ENCODE assay signal across 10 mouse cellular contexts in genomic region chr13:36696351-36696771, GRCm38 (mm10). TPM values are rescaled to one million over a fixed set of nuclear protein-coding genes. Genes with fewer than 3 reads are reported as not detected.
DNase-seq lines count a peak whose midpoint lies in the region; ATAC-seq and TF ChIP-seq lines count a peak whose summit lies in the region.
"Had no signal": no experiment of that assay in that cellular context is flagged by ENCODE, and none has a peak within 500 bp of the region (broad histone marks: within the 10 kb centered on the region; RNA-seq: fewer than 3 reads in every experiment).

No protein-coding gene starts in this region.

- 0 out of 2 replicates have a peak, but pooled peaks have one; percentile 40 for ATAC-seq in liver, postnatal 0 days
- ATAC-seq in liver, embryonic 12.5 days = no peak
- no peak for ATAC-seq in forebrain, embryonic 15.5 days (replicated peaks)
- no peak for ATAC-seq in intestine, postnatal 0 days

- WGBS in liver, postnatal 0 days (ENCODE audit: insufficient replicate concordance) = 69% methylated on average over 8 of the region's 8 CpGs
- WGBS in liver, embryonic 12.5 days (ENCODE audit: insufficient replicate concordance) = 62% methylated on average over 8 of the region's 8 CpGs
- WGBS in forebrain, embryonic 15.5 days = 90% methylated on average over 8 of the region's 8 CpGs
- WGBS in intestine, postnatal 0 days = 75% methylated on average over 8 of the region's 8 CpGs

- TF ChIP-seq EP300 in liver, postnatal 0 days (IDR thresholded peaks at IDR 0.05; ENCODE audit: low read depth) = no peak

- no peak overlapping the region for H3K4me3 ChIP-seq in liver, postnatal 0 days (ENCODE audit: low read depth, low read length)
- H3K4me3 ChIP-seq in liver, embryonic 12.5 days = no peak overlapping the region
- H3K4me3 ChIP-seq in forebrain, embryonic 15.5 days = no peak overlapping the region
- no peak overlapping the region for H3K4me3 ChIP-seq in intestine, postnatal 0 days (ENCODE audit: low read depth, low read length)
- H3K4me3 ChIP-seq: erythroblast, embryonic 14.5 days; liver, embryonic 13.5 days had no signal

- H3K27ac ChIP-seq in liver, postnatal 0 days (ENCODE audit: low read depth) = no peak overlapping the region
- H3K27ac ChIP-seq in liver, embryonic 12.5 days = no peak overlapping the region
- no peak overlapping the region for H3K27ac ChIP-seq in forebrain, embryonic 15.5 days (replicated peaks)
- no peak overlapping the region for H3K27ac ChIP-seq in intestine, postnatal 0 days (ENCODE audit: low read depth, low read length)
- H3K27ac ChIP-seq: liver, embryonic 13.5 days had no signal

- H3K36me3 ChIP-seq in liver, postnatal 0 days (replicated peaks; ENCODE audit: insufficient read depth, low read length) = no peaks in the 10 kb centered on the region
- no peaks in the 10 kb centered on the region for H3K36me3 ChIP-seq in liver, embryonic 12.5 days
- H3K36me3 ChIP-seq in forebrain, embryonic 15.5 days = no peaks in the 10 kb centered on the region
- H3K36me3 ChIP-seq in intestine, postnatal 0 days (ENCODE audit: control insufficient read depth, insufficient read depth) = no peaks in the 10 kb centered on the region
- H3K36me3 ChIP-seq: liver, embryonic 13.5 days had no signal

- intact Hi-C loops in heart, postnatal 25 days (cut with DNase I) = no loop called here

- no peak overlapping the region for H3K9ac ChIP-seq in liver, postnatal 0 days (replicated peaks)
- H3K9ac ChIP-seq in liver, embryonic 12.5 days = no peak overlapping the region
- H3K9ac ChIP-seq in forebrain, embryonic 15.5 days (replicated peaks) = no peak overlapping the region
- no peak overlapping the region for H3K9ac ChIP-seq in intestine, postnatal 0 days (ENCODE audit: low read depth, low read length)
- H3K9ac ChIP-seq: liver, embryonic 13.5 days had no signal

- no peaks in the 10 kb centered on the region for H3K9me3 ChIP-seq in liver, postnatal 0 days (ENCODE audit: low read length)
- H3K9me3 ChIP-seq in liver, embryonic 12.5 days (replicated peaks) = no peaks in the 10 kb centered on the region
- no peaks in the 10 kb centered on the region for H3K9me3 ChIP-seq in forebrain, embryonic 15.5 days
- H3K9me3 ChIP-seq in intestine, postnatal 0 days (ENCODE audit: control insufficient read depth) = no peaks in the 10 kb centered on the region
- H3K9me3 ChIP-seq: liver, embryonic 13.5 days had no signal

- no peaks in the 10 kb centered on the region for H3K27me3 ChIP-seq in liver, postnatal 0 days (ENCODE audit: insufficient read depth, low read length)
- no peaks in the 10 kb centered on the region for H3K27me3 ChIP-seq in liver, embryonic 12.5 days (replicated peaks)
- no peaks in the 10 kb centered on the region for H3K27me3 ChIP-seq in forebrain, embryonic 15.5 days
- H3K27me3 ChIP-seq in intestine, postnatal 0 days (replicated peaks; ENCODE audit: control insufficient read depth, insufficient read depth, low read length) = no peaks in the 10 kb centered on the region
- H3K27me3 ChIP-seq: liver, embryonic 13.5 days had no signal

- H3K4me1 ChIP-seq in liver, postnatal 0 days (ENCODE audit: insufficient read depth) = no peaks in the 10 kb centered on the region
- H3K4me1 ChIP-seq in liver, embryonic 12.5 days = no peaks in the 10 kb centered on the region
- H3K4me1 ChIP-seq in forebrain, embryonic 15.5 days = no peaks in the 10 kb centered on the region
- no peaks in the 10 kb centered on the region for H3K4me1 ChIP-seq in intestine, postnatal 0 days (replicated peaks; ENCODE audit: control insufficient read depth, insufficient read depth, low read length)
- H3K4me1 ChIP-seq: liver, embryonic 13.5 days had no signal

- no peak for TF ChIP-seq CTCF in liver, postnatal 0 days (IDR thresholded peaks at IDR 0.05; ENCODE audit: low read depth)
- no peak for TF ChIP-seq CTCF in intestine, postnatal 0 days (IDR thresholded peaks at IDR 0.05; ENCODE audit: low read depth)

- peak; percentile 19 for DNase-seq in liver, postnatal 0 days
- peak; percentile 74 to 79 for DNase-seq in cerebellum, adult 18-20 months
- peak; percentile 18 for DNase-seq in heart, postnatal 25 days (ENCODE audit: low spot score)
- peak; percentile 42 to 57 for DNase-seq in right cerebral cortex, adult 2 months (ENCODE audit: low spot score in 2 of 2)
- no peak for DNase-seq in thymus, postnatal 36 days
- DNase-seq: liver, embryonic 13.5 days had no signal

- no peak overlapping the region for H3K4me2 ChIP-seq in liver, postnatal 0 days (ENCODE audit: low read depth, low read length)
- H3K4me2 ChIP-seq in liver, embryonic 12.5 days = no peak overlapping the region
- H3K4me2 ChIP-seq in forebrain, embryonic 15.5 days (replicated peaks) = no peak overlapping the region
- no peak overlapping the region for H3K4me2 ChIP-seq in intestine, postnatal 0 days (replicated peaks; ENCODE audit: low read depth)
- H3K4me2 ChIP-seq: liver, embryonic 13.5 days had no signal

RNA-seq across cellular contexts. Expression of gene Nrn1, which starts 38.6 kb away (rescaled TPM):
- polyA plus RNA-seq in liver, postnatal 0 days (2015; fragmentation: Nextera tagmentation; extraction: Ambion mirVana) = 97.4 and 98.7 TPM in 2 replicates
- 2.1 and 2.5 TPM in 2 replicates for polyA plus RNA-seq in liver, embryonic 12.5 days (2016; fragmentation: Nextera tagmentation; extraction: Ambion mirVana)
- total RNA-seq in heart, postnatal 25 days (2021) = 1 to 10 TPM; 2.9 to 3.4 TPM
- polyA plus RNA-seq in forebrain, embryonic 15.5 days (2015; fragmentation: Nextera tagmentation; extraction: Ambion mirVana) = 48.0 and 50.4 TPM in 2 replicates
- 77.8 and 96.5 TPM in 2 replicates for polyA plus RNA-seq in intestine, postnatal 0 days (2015; fragmentation: Nextera tagmentation; extraction: Ambion mirVana)

Comparison
In these comparisons a context has a peak if more than half of its experiments do, and no peak if none do; other contexts are left out.
1. RNA of gene Nrn1, which starts 38.6 kb away (polyA plus RNA-seq): 97.4 to 98.7 TPM in liver, postnatal 0 days, 77.8 to 96.5 TPM in intestine, postnatal 0 days and 48.0 to 50.4 TPM in forebrain, embryonic 15.5 days; 2.1 to 2.5 TPM in liver, embryonic 12.5 days; every median in the first group is over 10 times any median in the second.
2. DNase-seq: peak in liver, postnatal 0 days (single experiment), cerebellum, adult 18-20 months (2 of 2), heart, postnatal 25 days (single experiment) and right cerebral cortex, adult 2 months (2 of 2); none in thymus, postnatal 36 days (0 of 2).